Mouse (Mus musculus) forebrain, embryonic 14.5 days (tissue): ENCODE results near the gene Fam90a1a. TPM values are rescaled to one million over a fixed set of nuclear protein-coding genes. Genes with fewer than 3 reads are reported as not detected.

ENCODE experiments used
- ATAC-seq: fragments of 200-750 bp; cut with Nextera tagmentation; 2 replicates; pipeline ENCODE4 v1.8.0; 2017; ENCODE audit warnings: mild to moderate bottlenecking, moderate library complexity
- DNase-seq: peaks from one replicate; pipeline ENCODE4 v3.0.0-alpha.2; 2015; ENCODE audit warnings: low spot score
- H3K27ac ChIP-seq: fragments of 300-500 bp; sonication (generic); 2 replicates; pipeline ENCODE4 v1.5.1; 2014; ENCODE audit warnings: low read depth, mild to moderate bottlenecking, control low read depth, low read length, moderate library complexity
- H3K27me3 ChIP-seq: fragments of 300-500 bp; sonication (generic); replicated peaks from 2 replicates; pipeline ENCODE4 v1.6.1; 2014; ENCODE audit warnings: low read length, control low read depth, mixed read lengths; ENCODE audit not compliant: control insufficient read depth, insufficient read depth
- H3K36me3 ChIP-seq: fragments of 300-500 bp; sonication (generic); 2 replicates; pipeline ENCODE4 v1.6.1; 2014; ENCODE audit warnings: low read length, control low read depth; ENCODE audit not compliant: control insufficient read depth, insufficient read depth
- H3K4me1 ChIP-seq: fragments of 300-500 bp; sonication (generic); 2 replicates; pipeline ENCODE4 v1.6.1; 2014; ENCODE audit warnings: antibody characterized with exemption, low read length, control low read depth; ENCODE audit not compliant: control insufficient read depth, insufficient read depth
- H3K4me2 ChIP-seq: fragments of 300-500 bp; sonication (generic); 2 replicates; pipeline ENCODE4 v1.6.1; 2014; ENCODE audit warnings: mild to moderate bottlenecking, control low read depth, low read length
- H3K4me3 ChIP-seq: fragments of 300-500 bp; sonication (generic); 2 replicates; pipeline ENCODE4 v1.5.1; 2014; ENCODE audit warnings: low read depth, low read length, control low read depth
- H3K9ac ChIP-seq: fragments of 300-500 bp; sonication (generic); 2 replicates; pipeline ENCODE4 v1.6.1; 2014; ENCODE audit warnings: mild to moderate bottlenecking, low read length, control low read depth, moderate library complexity
- H3K9me3 ChIP-seq: fragments of 300-500 bp; sonication (generic); replicated peaks from 2 replicates; pipeline ENCODE4 v1.6.1; 2016; ENCODE audit warnings: low read length, control low read depth, mixed read lengths; ENCODE audit not compliant: control insufficient read depth
- WGBS: fragments of 180-500 bp; shearing (Covaris S2); extraction: QIAGEN DNeasy Blood & Tissue Kit; methylation state at CpG from one replicate; pipeline ENCODE4 v1.1.7; 2014; 5-methylcytosine and 5-hydroxymethylcytosine counted together
- polyA plus RNA-seq: library from polyadenylated mRNA; unstranded; fragments of >200 nt; fragmentation: Nextera tagmentation; extraction: Ambion mirVana; gene quantifications from 2 replicates; pipeline ENCODE4 v1.2.1, GENCODE M21; 2014

The Fam90a1a gene
- polyA plus RNA-seq, 1 experiment from 2014 or later: not detected

GRCm38 (mm10) chr8:22006423-22006822 lies 47.9 kb downstream of the Fam90a1a start:
- H3K4me3 ChIP-seq: no peak overlapping the region
- no peaks in the 10 kb centered on the region for H3K27me3 ChIP-seq
- no peak overlapping the region for H3K9ac ChIP-seq
- no peak overlapping the region for H3K4me2 ChIP-seq
- no peaks in the 10 kb centered on the region for H3K36me3 ChIP-seq
- H3K4me1 ChIP-seq: no peaks in the 10 kb centered on the region
- no peak for ATAC-seq
- no peak for DNase-seq
- WGBS: 88% methylated on average over 6 of the region's 6 CpGs
- no peaks in the 10 kb centered on the region for H3K9me3 ChIP-seq
- no peak overlapping the region for H3K27ac ChIP-seq

- Histone ChIP-seq H3K4me2 (no peak overlapping the region), H3K27me3 (no peaks in the 10 kb centered on the region), H3K4me3 (no peak overlapping the region), H3K36me3 (no peaks in the 10 kb centered on the region), H3K27ac (no peak overlapping the region), H3K9ac (no peak overlapping the region), H3K4me1 (no peaks in the 10 kb centered on the region), H3K9me3 (no peaks in the 10 kb centered on the region)
- ATAC-seq: no peak
- 38% methylated on average over 3 of the region's 3 CpGs for WGBS
- no peak for DNase-seq
Measured at GRCm38 (mm10) chr8:22009403-22009802, 50.9 kb downstream of the Fam90a1a start.

GRCm38 (mm10) chr8:22013034-22013707 lies 54.7 kb downstream of the Fam90a1a start:
- DNase-seq (peak; percentile 39), ATAC-seq (peak; percentile 64; the same call in 1 of the 2 replicates)
- Histone ChIP-seq H3K9me3 (no peaks in the 10 kb centered on the region), H3K4me3 (peak overlapping the region; percentile 17; the same call in 1 of the 2 replicates), H3K4me1 (no peaks in the 10 kb centered on the region), H3K9ac (no peak overlapping the region), H3K4me2 (peak overlapping the region; percentile 44), H3K27ac (no peak overlapping the region), H3K36me3 (no peaks in the 10 kb centered on the region), H3K27me3 (no peaks in the 10 kb centered on the region)
- WGBS: 13% methylated on average over 24 of the region's 24 CpGs

Other genes starting within 250 kb of the Fam90a1a start
- gene Defa24, start 224.2 kb upstream of the Fam90a1a start, polyA plus RNA-seq: not detected in 2 replicates
- not detected in 2 replicates for gene Defb50, start 135.2 kb upstream of the Fam90a1a start, polyA plus RNA-seq
- gene Defb2, start 118.8 kb upstream of the Fam90a1a start, polyA plus RNA-seq: not detected in 2 replicates
- not detected in 2 replicates for gene Defb10, start 99.8 kb upstream of the Fam90a1a start, polyA plus RNA-seq
- not detected in 2 replicates for gene Defb9, start 73.3 kb upstream of the Fam90a1a start, polyA plus RNA-seq
- gene Defb11, start 52.3 kb upstream of the Fam90a1a start, polyA plus RNA-seq: 9.5 and 13.5 TPM in 2 replicates
- gene Defb15, start 26.0 kb upstream of the Fam90a1a start, polyA plus RNA-seq: not detected in 2 replicates
- not detected in 2 replicates for gene Defb35, start 20.4 kb upstream of the Fam90a1a start, polyA plus RNA-seq
- not detected in 2 replicates for gene Defb13, start 12.0 kb upstream of the Fam90a1a start, polyA plus RNA-seq
- gene Ccdc70, start 11.1 kb downstream of the Fam90a1a start, polyA plus RNA-seq: not detected in 2 replicates
- 1.2 TPM in 2 replicates for gene Atp7b, start 101.6 kb downstream of the Fam90a1a start, polyA plus RNA-seq
- gene Alg11, start 102.0 kb downstream of the Fam90a1a start, polyA plus RNA-seq: 16.7 and 19.1 TPM in 2 replicates
- 0.54 and 0.65 TPM in 2 replicates for gene Nek5, start 166.3 kb downstream of the Fam90a1a start, polyA plus RNA-seq
- 7.5 and 7.9 TPM in 2 replicates for gene Nek3, start 207.7 kb downstream of the Fam90a1a start, polyA plus RNA-seq
- gene Ckap2, start 227.1 kb downstream of the Fam90a1a start, polyA plus RNA-seq: 32.0 and 39.1 TPM in 2 replicates
- gene Vps36, start 234.1 kb downstream of the Fam90a1a start, polyA plus RNA-seq: 29.1 and 32.8 TPM in 2 replicates